Mouse (Mus musculus) CD4-positive, CD25-positive, alpha-beta regulatory T cell, adult 4 months (primary cell): Measurements from ENCODE around the gene Zgpat. TPM values are rescaled to one million over a fixed set of nuclear protein-coding genes. Genes with fewer than 3 reads are reported as not detected.

Source experiments
- polyA plus RNA-seq, 2 experiments: library from polyadenylated mRNA; unstranded; fragments of 100-300 nt; shearing (Covaris generic); gene quantifications; one replicate each; pipeline ENCODE4 v1.2.1; 2017

Gene Zgpat
- polyA plus RNA-seq, 2 experiments from 2014 or later: 16.4 to 23.4 TPM

Other genes starting within 250 kb of the Zgpat start
- gene Kcnq2, start 229.6 kb upstream of the Zgpat start, polyA plus RNA-seq: not detected
- gene Eef1a2, start 207.9 kb upstream of the Zgpat start, polyA plus RNA-seq: not detected
- gene Ppdpf, start 177.7 kb upstream of the Zgpat start, polyA plus RNA-seq: 100 to 1,000 TPM; 138 to 145 TPM
- gene Ptk6, start 162.1 kb upstream of the Zgpat start, polyA plus RNA-seq: under 1 TPM in 1 of 2 experiments, not detected in 1; 0.08 TPM
- gene Srms, start 151.7 kb upstream of the Zgpat start, polyA plus RNA-seq: under 1 TPM; 0.42 to 0.70 TPM
- 1 to 10 TPM in 1 of 2 experiments, not detected in 1; 1.3 TPM for gene Fndc11, start 144.9 kb upstream of the Zgpat start, polyA plus RNA-seq
- 10 to 100 TPM; 19.7 to 25.9 TPM for gene Helz2, start 122.9 kb upstream of the Zgpat start, polyA plus RNA-seq
- gene Gmeb2, start 76.9 kb upstream of the Zgpat start, polyA plus RNA-seq: 1 to 10 TPM; 9.5 to 9.7 TPM
- gene Stmn3, start 50.4 kb upstream of the Zgpat start, polyA plus RNA-seq: not detected
- 10 to 100 TPM; 42.4 to 44.3 TPM for gene Rtel1, start 45.2 kb upstream of the Zgpat start, polyA plus RNA-seq
- 10 to 100 TPM; 67.6 to 76.2 TPM for gene Arfrp1, start 476 bp downstream of the Zgpat start, polyA plus RNA-seq
- 100 to 1,000 TPM; 302 to 371 TPM for gene Lime1, start 15.2 kb downstream of the Zgpat start, polyA plus RNA-seq
- 1 to 10 TPM; 3.4 to 4.3 TPM for gene Zbtb46, start 94.5 kb downstream of the Zgpat start, polyA plus RNA-seq
- gene Abhd16b, start 128.3 kb downstream of the Zgpat start, polyA plus RNA-seq: not detected
- gene Tpd52l2, start 132.2 kb downstream of the Zgpat start, polyA plus RNA-seq: 100 to 1,000 TPM; 108 to 109 TPM
- 10 to 100 TPM; 39.4 to 46.7 TPM for gene Dnajc5, start 155.6 kb downstream of the Zgpat start, polyA plus RNA-seq
- 100 to 1,000 TPM; 178 to 280 TPM for gene Uckl1, start 220.0 kb downstream of the Zgpat start, polyA plus RNA-seq
- gene Prpf6, start 226.9 kb downstream of the Zgpat start, polyA plus RNA-seq: 100 to 1,000 TPM in 1 of 2 experiments, 10 to 100 TPM in 1; 86.8 to 115 TPM
- 10 to 100 TPM; 19.0 to 45.0 TPM for gene Zfp512b, start 227.9 kb downstream of the Zgpat start, polyA plus RNA-seq
- 1 to 10 TPM; 5.9 to 7.1 TPM for gene Samd10, start 234.3 kb downstream of the Zgpat start, polyA plus RNA-seq